ENCODE assay signal across 9 mouse cellular contexts in the genomic region with DNA sequence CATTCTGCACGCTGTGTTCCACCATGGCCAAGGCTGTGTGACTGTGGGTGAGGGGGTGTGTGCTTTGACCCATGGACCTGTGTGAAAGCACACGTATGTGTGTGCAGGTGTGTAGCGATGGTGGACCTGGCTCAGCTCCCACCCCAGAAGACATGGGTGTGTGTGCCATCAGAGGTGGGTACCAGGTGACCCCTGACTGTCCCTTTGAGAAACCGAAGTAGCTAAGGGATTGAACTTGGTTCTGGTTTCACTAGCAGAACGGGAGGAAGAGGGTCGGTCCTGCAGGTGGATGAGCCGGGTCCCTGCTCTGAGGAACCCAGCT. TPM values are rescaled to one million over a fixed set of nuclear protein-coding genes. Genes with fewer than 3 reads are reported as not detected.
DNase-seq lines count a peak whose midpoint lies in the region; ATAC-seq lines count a peak whose summit lies in the region.
"Had no signal": no experiment of that assay in that cellular context is flagged by ENCODE, and none has a peak within 500 bp of the region (broad histone marks: within the 10 kb centered on the region; RNA-seq: fewer than 3 reads in every experiment).

No protein-coding gene starts in this region.

- ATAC-seq in kidney, embryonic 14.5 days (ENCODE audit: low FRiP score, low TSS enrichment), result peak; percentile 44
- ATAC-seq in embryonic facial prominence, embryonic 11.5 days (replicated peaks; ENCODE audit: insufficient number of reproducible peaks, low FRiP score, low TSS enrichment, low read depth), result no peak; the same call in 1 of the 2 replicates
- ATAC-seq in hindbrain, embryonic 16.5 days, result peak; percentile 35
- ATAC-seq in midbrain, embryonic 15.5 days (replicated peaks), result peak; percentile 49
- ATAC-seq in megakaryocyte progenitor cell, adult 5-6 weeks (replicated peaks; ENCODE audit: poor library complexity), result no peak
- ATAC-seq: Patski had no signal

- DNase-seq in kidney, postnatal 10 days, result no peak
- DNase-seq in embryonic facial prominence, embryonic 11.5 days (ENCODE audit: low spot score), result no peak
- DNase-seq in adrenal gland, postnatal 14 days, result no peak
- no peak for DNase-seq in left cerebral cortex, postnatal 36 days (ENCODE audit: low spot score in 2 of 2)

- WGBS in kidney, embryonic 14.5 days, result 31% methylated on average over 7 of the region's 7 CpGs
- 33% methylated on average over 7 of the region's 7 CpGs for WGBS in embryonic facial prominence, embryonic 11.5 days
- WGBS in hindbrain, embryonic 16.5 days, result 31% methylated on average over 7 of the region's 7 CpGs
- WGBS in midbrain, embryonic 15.5 days, result 39% methylated on average over 7 of the region's 7 CpGs

- H3K4me1 ChIP-seq in kidney, embryonic 14.5 days (ENCODE audit: control insufficient read depth, insufficient read depth, low read length), result peaks cover 22% of the 10 kb centered on the region
- H3K4me1 ChIP-seq in embryonic facial prominence, embryonic 11.5 days (ENCODE audit: control insufficient read depth, insufficient read depth, low read length), result peaks cover 16% of the 10 kb centered on the region
- peaks cover 36% of the 10 kb centered on the region for H3K4me1 ChIP-seq in hindbrain, embryonic 16.5 days (ENCODE audit: control insufficient read depth, insufficient read depth, low read depth, low read length)
- H3K4me1 ChIP-seq in midbrain, embryonic 15.5 days, result peaks cover 53% of the 10 kb centered on the region

- H3K4me2 ChIP-seq in kidney, embryonic 14.5 days (replicated peaks; ENCODE audit: low read depth, low read length), result peak overlapping the region; percentile 97
- peak overlapping the region; percentile 97 for H3K4me2 ChIP-seq in embryonic facial prominence, embryonic 11.5 days (ENCODE audit: low read depth, low read length)
- peak overlapping the region; percentile 86 for H3K4me2 ChIP-seq in hindbrain, embryonic 16.5 days (ENCODE audit: low read length)
- H3K4me2 ChIP-seq in midbrain, embryonic 15.5 days, result peak overlapping the region; percentile 88

- intact Hi-C loops in left cerebral cortex, postnatal 36 days (cut with DNase I), result no loop called here

- H3K27me3 ChIP-seq in kidney, embryonic 14.5 days (ENCODE audit: control insufficient read depth, insufficient read depth, low read length), result no peaks in the 10 kb centered on the region
- H3K27me3 ChIP-seq in embryonic facial prominence, embryonic 11.5 days (ENCODE audit: control insufficient read depth, insufficient read depth, low read length), result no peaks in the 10 kb centered on the region
- no peaks in the 10 kb centered on the region for H3K27me3 ChIP-seq in hindbrain, embryonic 16.5 days (replicated peaks; ENCODE audit: control insufficient read depth, insufficient read depth, low read length)
- H3K27me3 ChIP-seq in midbrain, embryonic 15.5 days (replicated peaks), result no peaks in the 10 kb centered on the region
- H3K27me3 ChIP-seq: Patski had no signal

- no peaks in the 10 kb centered on the region for H3K9me3 ChIP-seq in kidney, embryonic 14.5 days (ENCODE audit: control insufficient read depth, low read length)
- no peaks in the 10 kb centered on the region for H3K9me3 ChIP-seq in embryonic facial prominence, embryonic 11.5 days (replicated peaks; ENCODE audit: control insufficient read depth, low read length)
- no peaks in the 10 kb centered on the region for H3K9me3 ChIP-seq in hindbrain, embryonic 16.5 days (ENCODE audit: control insufficient read depth, low read length)
- no peaks in the 10 kb centered on the region for H3K9me3 ChIP-seq in midbrain, embryonic 15.5 days

- H3K4me3 ChIP-seq in kidney, embryonic 14.5 days (ENCODE audit: low read length), result peak overlapping the region; percentile 57
- H3K4me3 ChIP-seq in embryonic facial prominence, embryonic 11.5 days (ENCODE audit: low read depth, low read length), result peak overlapping the region; percentile 96
- peak overlapping the region; percentile 83 for H3K4me3 ChIP-seq in hindbrain, embryonic 16.5 days (ENCODE audit: low read length)
- H3K4me3 ChIP-seq in midbrain, embryonic 15.5 days, result peak overlapping the region; percentile 73

- H3K9ac ChIP-seq in kidney, embryonic 14.5 days (ENCODE audit: low read depth, low read length), result peak overlapping the region; percentile 92
- peak overlapping the region; percentile 96 for H3K9ac ChIP-seq in embryonic facial prominence, embryonic 11.5 days (replicated peaks; ENCODE audit: low read length)
- peak overlapping the region; percentile 99 for H3K9ac ChIP-seq in hindbrain, embryonic 16.5 days (ENCODE audit: low read depth, low read length)
- H3K9ac ChIP-seq in midbrain, embryonic 15.5 days, result peak overlapping the region; percentile 96

- H3K27ac ChIP-seq in kidney, embryonic 14.5 days (ENCODE audit: low read depth, low read length), result no peak overlapping the region
- no peak overlapping the region for H3K27ac ChIP-seq in embryonic facial prominence, embryonic 11.5 days (replicated peaks; ENCODE audit: low read depth, low read length)
- peak overlapping the region; percentile 89 for H3K27ac ChIP-seq in hindbrain, embryonic 16.5 days (ENCODE audit: low read depth, low read length)
- H3K27ac ChIP-seq in midbrain, embryonic 15.5 days, result peak overlapping the region; percentile 83

- no peaks in the 10 kb centered on the region for H3K36me3 ChIP-seq in kidney, embryonic 14.5 days (ENCODE audit: control insufficient read depth, insufficient read depth, low read length)
- H3K36me3 ChIP-seq in embryonic facial prominence, embryonic 11.5 days (replicated peaks; ENCODE audit: control insufficient read depth, insufficient read depth, low read depth, low read length), result no peaks in the 10 kb centered on the region
- H3K36me3 ChIP-seq in hindbrain, embryonic 16.5 days (ENCODE audit: control insufficient read depth, insufficient read depth, low read length), result no peaks in the 10 kb centered on the region
- no peaks in the 10 kb centered on the region for H3K36me3 ChIP-seq in midbrain, embryonic 15.5 days (replicated peaks)

RNA-seq across cellular contexts. Expression of gene Sdc3, which starts 0.8 kb away (rescaled TPM):
- 9.6 and 15.8 TPM in 2 replicates for polyA plus RNA-seq in kidney, embryonic 14.5 days (2014; fragmentation: Nextera tagmentation; extraction: Ambion mirVana)
- 12.3 and 13.6 TPM in 2 replicates for polyA plus RNA-seq in embryonic facial prominence, embryonic 11.5 days (2014; fragmentation: Nextera tagmentation; extraction: Ambion mirVana)
- polyA plus RNA-seq in hindbrain, embryonic 16.5 days (2015; fragmentation: Nextera tagmentation; extraction: Ambion mirVana), result 151 and 187 TPM in 2 replicates
- polyA plus RNA-seq in midbrain, embryonic 15.5 days (2015; fragmentation: Nextera tagmentation; extraction: Ambion mirVana), result 180 and 186 TPM in 2 replicates
- 233 and 245 TPM in 2 replicates for total RNA-seq in adrenal gland, postnatal 14 days (2021)
- 0.69 and 2.0 TPM in 2 replicates for total RNA-seq in megakaryocyte progenitor cell, adult 5-6 weeks (2015)
- total RNA-seq in megakaryocyte progenitor cell, adult 5-6 weeks (2017), result 0.44 and 0.75 TPM in 2 replicates
- total RNA-seq in left cerebral cortex, postnatal 36 days (2021), result 100 to 1,000 TPM; 156 to 161 TPM

Comparison
In these comparisons a context has a peak if more than half of its experiments do, and no peak if none do; other contexts are left out.
1. ATAC-seq: peak in kidney, embryonic 14.5 days (single experiment), hindbrain, embryonic 16.5 days (single experiment) and midbrain, embryonic 15.5 days (single experiment); none in embryonic facial prominence, embryonic 11.5 days (single experiment) and megakaryocyte progenitor cell, adult 5-6 weeks (single experiment).
2. H3K27ac ChIP-seq: peak in hindbrain, embryonic 16.5 days (single experiment) and midbrain, embryonic 15.5 days (single experiment); none in kidney, embryonic 14.5 days (single experiment) and embryonic facial prominence, embryonic 11.5 days (single experiment).
3. Peak in every context shown above with its lines, with median percentiles within 50 percentile points of each other: H3K4me2 ChIP-seq, H3K4me3 ChIP-seq and H3K9ac ChIP-seq.